Mouse (Mus musculus): Measurements from ENCODE around the gene Tnfsf9.

Tnfsf9 gene

DNA sequence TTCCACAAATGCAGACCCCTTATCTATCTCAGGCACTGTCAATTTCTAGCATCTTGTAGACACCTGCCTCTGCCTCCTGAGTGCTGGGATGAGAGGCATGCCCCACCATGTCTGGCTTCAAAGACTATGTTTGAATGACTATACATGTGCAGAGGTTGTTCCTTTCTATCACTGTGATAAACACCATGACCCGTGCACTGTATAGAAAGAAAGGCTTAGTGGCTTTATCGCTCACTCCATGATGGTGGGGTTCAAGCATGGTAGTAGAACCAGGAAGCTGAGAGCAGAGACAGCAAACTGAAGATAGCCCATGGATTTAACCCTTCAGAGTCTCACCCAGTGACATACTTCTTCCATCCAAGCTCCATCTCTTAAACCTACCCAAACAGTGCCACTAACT lies 29.6 kb downstream of the Tnfsf9 start:
- DNase-seq (ENCODE audit: low spot score): no peak

DNA sequence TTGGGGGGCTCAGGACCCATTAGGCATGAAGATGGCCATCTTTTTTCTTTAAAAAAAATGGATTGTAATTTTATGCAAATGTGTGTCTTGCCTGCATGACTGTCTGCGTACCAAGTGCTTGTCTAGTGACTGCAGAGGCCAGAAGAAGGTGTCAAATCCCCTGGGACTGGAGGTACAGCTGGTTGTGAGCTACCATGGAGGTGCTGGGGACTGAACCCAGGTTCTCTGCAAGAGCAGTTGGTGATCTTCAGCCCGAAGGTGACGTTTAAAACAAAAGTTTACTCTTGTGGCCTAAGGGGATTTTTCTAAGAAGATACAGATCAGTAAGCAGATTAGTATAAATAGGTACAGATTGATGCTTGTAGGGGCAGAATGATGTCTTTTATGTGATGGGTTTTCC lies 30.5 kb downstream of the Tnfsf9 start:
- no peak for DNase-seq (ENCODE audit: low spot score)

DNA sequence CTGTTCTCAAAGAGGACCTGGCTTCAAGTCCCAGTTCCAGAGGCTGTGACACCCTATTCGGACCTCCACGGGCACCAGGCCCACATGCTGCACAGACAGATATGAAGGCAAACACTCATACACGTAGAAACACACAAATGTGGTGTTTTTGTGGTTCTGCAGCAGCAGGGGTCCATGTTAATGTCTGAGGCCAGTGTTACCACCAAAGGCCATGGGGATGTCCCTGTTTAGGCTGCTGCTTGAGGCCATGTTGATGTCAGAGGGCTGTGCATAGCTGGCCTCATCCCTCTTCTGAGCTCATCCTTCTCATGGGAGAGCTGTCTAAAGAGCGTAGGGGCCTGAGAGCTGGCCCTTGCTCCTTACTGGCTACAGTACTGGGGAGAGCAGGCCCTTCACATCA lies 33.6 kb downstream of the Tnfsf9 start:
- DNase-seq (ENCODE audit: low spot score): no peak

DNA sequence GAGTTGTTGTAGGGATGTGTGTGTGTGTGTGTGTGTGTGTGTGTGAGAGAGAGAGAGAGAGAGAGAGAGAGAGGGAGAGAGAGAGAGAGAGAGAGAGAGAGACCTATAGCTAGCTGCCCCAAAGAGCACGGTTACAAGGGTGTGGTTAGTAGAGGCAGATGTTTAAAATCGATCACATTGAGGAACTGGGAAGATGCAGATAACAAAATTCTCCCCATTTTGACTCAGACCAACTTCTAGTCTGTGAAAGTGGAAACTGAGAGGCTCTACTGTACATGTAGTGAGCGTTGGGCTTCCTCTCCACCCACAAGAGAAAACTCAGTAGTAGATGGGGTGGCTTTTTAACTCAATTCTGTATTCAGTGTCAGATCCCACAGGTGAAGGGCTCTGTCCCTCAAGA lies 34.6 kb downstream of the Tnfsf9 start:
- no peak for DNase-seq (ENCODE audit: low spot score)

DNA sequence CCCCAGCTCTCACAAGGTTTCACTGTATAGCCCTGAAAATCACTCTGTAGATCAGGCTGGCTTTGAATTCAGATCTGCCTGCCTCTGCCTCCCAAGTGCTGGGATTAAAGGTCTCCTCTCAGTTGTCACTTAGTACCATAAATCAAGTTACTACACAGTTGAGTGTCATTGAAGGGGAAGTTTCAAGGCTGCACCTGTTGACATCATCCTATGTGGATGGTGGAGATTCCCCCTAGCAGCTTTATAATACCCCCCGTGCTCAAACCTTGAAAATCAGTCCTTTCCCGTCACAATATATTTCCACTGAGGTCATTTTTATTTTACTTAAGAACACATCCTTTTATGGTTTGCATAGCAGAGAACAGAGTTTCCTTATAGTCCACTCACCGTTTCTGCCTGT lies 38.6 kb downstream of the Tnfsf9 start:
- DNase-seq (ENCODE audit: low spot score): no peak

DNA sequence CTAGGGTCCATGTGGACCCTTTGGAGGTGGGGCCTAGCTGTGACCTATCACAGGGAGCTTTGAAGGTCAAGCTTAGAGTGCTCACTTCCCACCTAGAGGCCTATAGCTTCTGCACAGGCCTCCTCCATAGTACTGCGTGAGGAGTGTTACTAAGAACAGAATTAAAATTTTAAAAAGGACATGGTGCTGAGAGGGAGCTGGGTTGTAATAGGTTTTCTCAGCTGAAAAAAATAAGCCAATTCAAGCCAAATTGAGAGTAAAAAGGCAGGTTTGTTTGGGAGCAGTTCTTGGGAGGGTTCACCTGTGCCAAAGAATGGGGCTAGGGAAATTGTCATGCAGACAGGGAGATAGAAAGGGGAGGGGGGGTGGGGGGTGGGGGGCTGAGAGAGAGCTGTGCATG lies 40.0 kb downstream of the Tnfsf9 start:
- DNase-seq (ENCODE audit: low spot score): no peak

DNA sequence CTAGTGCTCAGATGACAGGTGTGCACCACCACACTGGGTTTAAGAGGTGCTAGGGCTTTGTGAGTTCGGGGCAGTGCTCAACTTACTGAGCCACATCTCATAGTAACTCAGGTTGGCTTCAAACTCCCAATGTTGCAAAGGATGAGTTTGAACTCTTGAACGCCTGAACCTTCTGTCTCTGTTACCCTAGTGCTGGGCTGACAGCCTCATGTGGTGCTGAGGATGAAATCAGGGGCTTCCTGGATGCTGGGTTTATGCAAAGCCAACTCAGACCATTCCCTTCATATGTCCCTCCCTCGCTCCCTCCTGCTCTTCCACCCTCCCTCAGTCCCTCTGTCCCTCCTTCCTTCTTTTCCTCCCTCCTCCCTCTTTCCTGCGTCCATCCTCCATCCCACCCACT lies 43.2 kb downstream of the Tnfsf9 start:
- DNase-seq (ENCODE audit: low spot score): no peak

DNA sequence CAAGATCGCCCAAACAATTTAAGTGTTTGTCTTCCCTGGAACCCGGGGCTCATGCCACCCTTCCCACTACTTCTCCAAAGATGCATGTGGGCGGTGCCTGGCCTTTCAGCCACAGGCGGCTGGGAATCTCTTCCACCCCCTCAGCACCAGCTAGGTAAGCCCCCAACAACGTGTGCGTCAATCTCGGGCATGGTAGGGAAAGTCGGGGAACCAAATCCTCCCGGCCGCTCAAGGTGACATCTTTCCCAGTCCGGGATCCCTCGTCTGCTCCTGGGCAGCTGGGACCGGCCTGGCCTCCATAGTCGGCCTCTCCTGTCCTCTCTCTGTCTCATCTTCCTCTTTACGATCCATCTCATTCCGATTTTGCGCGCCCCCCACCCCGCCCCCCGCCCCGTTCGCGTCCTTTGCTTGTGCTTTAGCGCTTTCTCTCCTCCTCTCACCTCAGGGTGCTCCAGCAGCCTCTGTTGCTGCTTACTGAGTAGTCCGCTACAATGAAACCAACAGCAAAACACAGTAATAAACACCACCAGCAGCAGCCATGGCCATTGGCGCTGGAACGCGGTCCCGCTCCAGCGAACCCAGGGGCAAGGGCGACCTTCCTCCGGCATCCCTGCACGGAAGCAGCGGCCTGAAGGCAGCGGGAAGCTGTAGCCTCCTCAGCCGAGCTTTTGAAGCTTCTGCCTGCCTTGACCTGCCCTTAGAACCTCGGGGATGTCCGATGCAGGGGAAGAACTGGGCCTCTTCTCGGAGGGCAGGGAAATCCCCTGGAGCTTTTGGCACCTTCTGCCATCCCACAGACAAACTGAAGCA lies 44.1 kb downstream of the Tnfsf9 start, which contains the start of gene Cd70:
Cd70 (minus strand) TSS at position 784 of the 810 bp plus-strand sequence.
- DNase-seq (ENCODE audit: low spot score): no peak

DNA sequence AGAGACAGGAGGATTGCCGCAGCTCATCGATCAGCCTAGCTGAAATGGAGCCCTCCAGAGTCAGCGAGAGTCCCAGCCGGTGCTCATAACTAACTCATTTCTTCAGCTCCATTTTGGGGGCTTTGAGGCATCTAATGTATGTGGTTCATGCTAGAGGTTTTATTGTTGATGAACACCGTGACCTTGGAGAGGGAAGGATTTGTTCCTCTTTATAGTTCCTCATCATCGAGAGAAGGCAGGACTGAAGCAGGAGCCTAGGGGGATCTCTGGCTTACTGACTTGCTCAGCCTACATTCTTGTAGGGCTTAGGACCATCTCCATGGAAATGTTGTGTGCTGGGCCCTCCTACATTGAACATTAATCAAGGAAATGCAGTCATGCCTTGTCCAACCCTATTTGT lies 47.9 kb downstream of the Tnfsf9 start:
- DNase-seq (ENCODE audit: low spot score): no peak

DNA sequence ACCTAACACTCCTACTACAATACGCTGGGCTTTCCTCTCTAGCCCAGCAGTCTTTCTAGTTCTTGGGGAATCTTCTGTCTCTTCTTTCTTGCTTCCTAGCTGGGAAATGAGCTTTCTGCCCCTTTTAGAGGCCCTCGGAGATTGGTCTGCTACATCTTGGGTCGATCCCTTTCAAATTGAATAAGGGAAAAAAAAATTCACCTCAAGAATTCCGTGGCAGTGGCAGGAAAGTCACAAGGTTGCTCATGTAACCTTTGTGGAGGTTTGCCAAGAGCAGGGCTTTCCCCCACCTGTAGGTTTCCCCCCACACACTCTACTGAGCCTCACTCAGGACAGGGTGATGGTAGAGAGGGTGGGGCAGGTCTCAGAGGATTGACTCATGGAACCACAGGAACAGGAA lies 48.7 kb downstream of the Tnfsf9 start:
- DNase-seq (ENCODE audit: low spot score): no peak
